16 mouse cellular contexts compared by ENCODE assay signal in the genomic region with DNA sequence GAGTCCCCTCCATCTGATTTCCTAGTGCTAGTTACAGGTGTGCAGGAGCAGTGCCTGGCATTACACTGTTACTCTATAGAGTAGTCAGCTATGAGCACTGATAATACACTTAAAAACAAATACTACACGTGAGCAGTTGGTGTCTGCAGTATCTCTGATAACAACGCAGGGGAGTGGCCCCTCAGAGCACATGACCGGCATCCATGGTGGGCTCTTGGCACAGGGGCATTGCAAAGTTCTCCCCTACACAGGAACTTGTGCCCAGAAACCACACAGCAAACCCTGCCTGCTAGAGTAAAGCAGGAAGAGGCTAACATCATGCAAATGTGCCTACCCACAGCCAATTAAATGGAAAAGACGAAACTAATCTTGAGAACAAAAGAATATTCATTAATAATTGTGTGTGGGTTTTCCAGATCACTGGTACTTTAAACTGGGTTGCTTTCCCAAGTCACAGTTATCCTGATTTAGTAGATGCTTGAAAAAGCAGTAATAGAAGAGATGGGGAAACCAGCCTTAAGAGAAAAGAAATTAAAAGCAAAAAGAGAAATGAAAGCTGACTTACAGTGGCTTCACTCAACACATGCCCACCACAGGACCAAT.
A peak's percentile ranks its signal among the peaks of the same experiment; 100 is the strongest.
DNase-seq lines count a peak whose midpoint lies in the region; ATAC-seq and TF ChIP-seq lines count a peak whose summit lies in the region.
"Had no signal": no experiment of that assay in that cellular context is flagged by ENCODE, and none has a peak within 500 bp of the region (broad histone marks: within the 10 kb centered on the region; RNA-seq: fewer than 3 reads in every experiment).

No protein-coding gene starts in this region.

- no peak overlapping the region for H3K9ac ChIP-seq in MEL (ENCODE audit: control insufficient read depth, low read depth, low read length, poor library complexity, severe bottlenecking)
- peak overlapping the region; percentile 9; the same call in 1 of the 2 replicates for H3K9ac ChIP-seq in liver, embryonic 12.5 days
- H3K9ac ChIP-seq: embryonic facial prominence, embryonic 12.5 days; forebrain, embryonic 12.5 days; lung, embryonic 14.5 days; midbrain, embryonic 12.5 days; neural tube, embryonic 12.5 days had no signal

- peaks cover 0 to 12% of the 10 kb centered on the region in 2 experiments; a peak in 2 of 4 replicates for H3K36me3 ChIP-seq in MEL (ENCODE audit: control insufficient read depth in 1 of 2, insufficient read depth in 2 of 2, low read length in 2 of 2)
- no peaks in the 10 kb centered on the region for H3K36me3 ChIP-seq in liver, embryonic 12.5 days
- H3K36me3 ChIP-seq: embryonic facial prominence, embryonic 12.5 days; forebrain, embryonic 12.5 days; midbrain, embryonic 12.5 days; neural tube, embryonic 12.5 days had no signal

- no peaks in the 10 kb centered on the region for H3K27me3 ChIP-seq in MEL (ENCODE audit: control insufficient read depth in 1 of 2, insufficient read depth in 2 of 2, low read length in 2 of 2)
- no peaks in the 10 kb centered on the region for H3K27me3 ChIP-seq in liver, embryonic 12.5 days (replicated peaks)
- H3K27me3 ChIP-seq: embryonic facial prominence, embryonic 12.5 days; neural tube, embryonic 12.5 days had no signal

- TF ChIP-seq POLR2A in MEL (IDR thresholded peaks at IDR 0.05; ENCODE audit: control insufficient read depth in 1 of 2, insufficient read depth in 1 of 2, low read depth in 1 of 2, low read length in 2 of 2, poor library complexity in 1 of 2): no peak

- H3K4me1 ChIP-seq in MEL (ENCODE audit: control insufficient read depth in 1 of 2, insufficient read depth in 2 of 2, low read length in 2 of 2): peaks cover 8 to 19% of the 10 kb centered on the region in 2 experiments
- H3K4me1 ChIP-seq in liver, embryonic 12.5 days: peaks cover 96% of the 10 kb centered on the region
- H3K4me1 ChIP-seq: forebrain, embryonic 12.5 days had no signal

- TF ChIP-seq CTCF in MEL (IDR thresholded peaks at IDR 0.05 in 2 of 3, conservative IDR thresholded peaks at IDR 0.05 in 1 of 3; ENCODE audit: control insufficient read depth in 1 of 3, insufficient read depth in 1 of 3, low read depth in 2 of 3, low read length in 3 of 3, poor library complexity in 1 of 3, severe bottlenecking in 1 of 3): no peak

- peak overlapping the region in 1 of 2 experiments; percentile 72; a peak in 2 of 4 replicates for H3K4me3 ChIP-seq in MEL (ENCODE audit: control insufficient read depth in 1 of 2, insufficient read depth in 1 of 2, low read depth in 2 of 2, low read length in 2 of 2)
- H3K4me3 ChIP-seq in liver, embryonic 12.5 days: no peak overlapping the region
- H3K4me3 ChIP-seq: embryonic facial prominence, embryonic 12.5 days; forebrain, embryonic 12.5 days; midbrain, embryonic 12.5 days; neural tube, embryonic 12.5 days had no signal

- 0 out of 2 replicates have a peak overlapping the region, but pooled peaks have one; percentile 13 for H3K27ac ChIP-seq in MEL (ENCODE audit: control insufficient read depth, low read depth, low read length)
- H3K27ac ChIP-seq in liver, embryonic 12.5 days: no peak overlapping the region
- H3K27ac ChIP-seq: embryonic facial prominence, embryonic 12.5 days; forebrain, embryonic 12.5 days; midbrain, embryonic 12.5 days; neural tube, embryonic 12.5 days had no signal

- H3K4me2 ChIP-seq in liver, embryonic 12.5 days: peak overlapping the region; percentile 40
- H3K4me2 ChIP-seq: embryonic facial prominence, embryonic 12.5 days; forebrain, embryonic 12.5 days; heart, embryonic 11.5 days; lung, embryonic 14.5 days; midbrain, embryonic 12.5 days; neural tube, embryonic 12.5 days had no signal

- 28% methylated on average over 4 of the region's 4 CpGs for WGBS in liver, embryonic 12.5 days (ENCODE audit: insufficient replicate concordance)

- no peaks in the 10 kb centered on the region for H3K9me3 ChIP-seq in MEL (replicated peaks; ENCODE audit: insufficient read depth, low read length)
- no peaks in the 10 kb centered on the region for H3K9me3 ChIP-seq in liver, embryonic 12.5 days (replicated peaks)
- H3K9me3 ChIP-seq: embryonic facial prominence, embryonic 12.5 days; forebrain, embryonic 12.5 days; midbrain, embryonic 12.5 days; neural tube, embryonic 12.5 days had no signal

- peak; percentile 76 for ATAC-seq in liver, embryonic 12.5 days

- DNase-seq in CD4-positive, CD25-positive, alpha-beta regulatory T cell, adult 2 months (ENCODE audit: low read depth, low spot score): peak; percentile 48
- DNase-seq in MEL (ENCODE audit: low read depth, low spot score): peak; percentile 63
- DNase-seq in naive thymus-derived CD4-positive, alpha-beta T cell, adult 2 months (ENCODE audit: low read depth): peak; percentile 36
- DNase-seq in cerebellum, adult 8-10 months: no peak
- no peak for DNase-seq in urinary bladder, adult 18-20 months (ENCODE audit: low spot score in 2 of 2)
- no peak for DNase-seq in frontal cortex, postnatal 36 days (ENCODE audit: low spot score in 2 of 2)
- DNase-seq: cerebellum, adult 9-11 months; gastrocnemius, postnatal 10 days; retina, postnatal 1 day had no signal

- no peak for TF ChIP-seq RAD21 in MEL (IDR thresholded peaks at IDR 0.05; ENCODE audit: low read depth, low read length)

- TF ChIP-seq EP300 in MEL (IDR thresholded peaks at IDR 0.05; ENCODE audit: low read depth in 1 of 2, low read length in 2 of 2): peak; percentile 42 to 77

- no peaks in the 10 kb centered on the region for H3K79me2 ChIP-seq in MEL (ENCODE audit: control insufficient read depth, insufficient read depth, low read length, poor library complexity)

TF ChIP-seq in MEL, 35 proteins besides CTCF, POLR2A, EP300 and RAD21:
- TF ChIP-seq TCF12 (IDR thresholded peaks at IDR 0.05; ENCODE audit: low read depth, low read length): peak; percentile 56; the same call in 1 of the 2 replicates
- no peak for TF ChIP-seq MEF2A (IDR thresholded peaks at IDR 0.05; ENCODE audit: extremely low read depth, insufficient replicate concordance, low read depth, low read length, poor library complexity, severe bottlenecking)
- no peak for TF ChIP-seq NELFE (IDR thresholded peaks at IDR 0.05; ENCODE audit: low read depth, low read length)
- no peak for TF ChIP-seq ZKSCAN1 (IDR thresholded peaks at IDR 0.05; ENCODE audit: low read depth, low read length)
- no peak for TF ChIP-seq RCOR1 (IDR thresholded peaks at IDR 0.05; ENCODE audit: low read depth, low read length)
- no peak for TF ChIP-seq MAZ (IDR thresholded peaks at IDR 0.05; ENCODE audit: low read depth, low read length)
- TF ChIP-seq MXI1 (IDR thresholded peaks at IDR 0.05; ENCODE audit: low read depth, low read length): peak; percentile 70
- TF ChIP-seq MYC (IDR thresholded peaks at IDR 0.05; ENCODE audit: low read depth, low read length): no peak
- no peak for TF ChIP-seq GABPA (IDR thresholded peaks at IDR 0.05; ENCODE audit: low read depth, low read length)
- TF ChIP-seq E2F4 (IDR thresholded peaks at IDR 0.05; ENCODE audit: borderline replicate concordance, low read depth, low read length): no peak
- TF ChIP-seq NRF1 (IDR thresholded peaks at IDR 0.05; ENCODE audit: insufficient read depth, low read depth, low read length, poor library complexity, severe bottlenecking): no peak
- no peak for TF ChIP-seq SMC3 (IDR thresholded peaks at IDR 0.05; ENCODE audit: low read depth, low read length)
- peak; percentile 97 for TF ChIP-seq BHLHE40 (IDR thresholded peaks at IDR 0.05; ENCODE audit: borderline replicate concordance, low read depth, low read length)
- TF ChIP-seq CHD1 (IDR thresholded peaks at IDR 0.05; ENCODE audit: low read depth, low read length): no peak
- peak; percentile 66 for TF ChIP-seq TAL1 (IDR thresholded peaks at IDR 0.05; ENCODE audit: low read length)
- no peak for TF ChIP-seq ZC3H11A (IDR thresholded peaks at IDR 0.05; ENCODE audit: low read depth, low read length)
- no peak for TF ChIP-seq ZMIZ1 (IDR thresholded peaks at IDR 0.05; ENCODE audit: low read depth, low read length)
- TF ChIP-seq ELF1 (IDR thresholded peaks at IDR 0.05; ENCODE audit: low read depth, low read length): no peak
- TF ChIP-seq USF2 (IDR thresholded peaks at IDR 0.05; ENCODE audit: borderline replicate concordance in 1 of 2, insufficient read depth in 1 of 2, low read depth in 1 of 2, low read length in 2 of 2): no peak
- TF ChIP-seq HCFC1 (IDR thresholded peaks at IDR 0.05; ENCODE audit: low read depth, low read length): no peak
- TF ChIP-seq SIN3A (IDR thresholded peaks at IDR 0.05; ENCODE audit: low read length): no peak; the same call in none of the 2 replicates
- TF ChIP-seq GATA1 (IDR thresholded peaks at IDR 0.05; ENCODE audit: low read depth, low read length): peak; percentile 51
- TF ChIP-seq CHD2 (IDR thresholded peaks at IDR 0.05; ENCODE audit: low read length): no peak
- no peak for TF ChIP-seq POLR2AphosphoS2 (IDR thresholded peaks at IDR 0.05; ENCODE audit: low read length)
- peak; percentile 54; the same call in 1 of the 2 replicates for TF ChIP-seq ETS1 (IDR thresholded peaks at IDR 0.05; ENCODE audit: low read depth, low read length)
- peak; percentile 63 for TF ChIP-seq MAX (IDR thresholded peaks at IDR 0.05; ENCODE audit: low read length)
- no peak for TF ChIP-seq JUND (IDR thresholded peaks at IDR 0.05; ENCODE audit: low read depth, low read length)
- no peak for TF ChIP-seq ZNF384 (IDR thresholded peaks at IDR 0.05; ENCODE audit: low read depth, low read length)
- no peak for TF ChIP-seq POLR2AphosphoS5 (IDR thresholded peaks at IDR 0.05; ENCODE audit: borderline replicate concordance, low read depth, low read length)
- no peak for TF ChIP-seq MAFK (IDR thresholded peaks at IDR 0.05; ENCODE audit: borderline replicate concordance, low read depth, low read length)
- no peak for TF ChIP-seq UBTF (IDR thresholded peaks at IDR 0.05; ENCODE audit: borderline replicate concordance, insufficient read depth, low read depth, low read length)
- no peak for TF ChIP-seq MYB (IDR thresholded peaks at IDR 0.05; ENCODE audit: low read depth, low read length)
- peak; percentile 82 for TF ChIP-seq USF1 (IDR thresholded peaks at IDR 0.05; ENCODE audit: low read depth, low read length)
- TF ChIP-seq TBP (IDR thresholded peaks at IDR 0.05; ENCODE audit: low read depth, low read length): no peak
- TF ChIP-seq KAT2A (conservative IDR thresholded peaks at IDR 0.05; ENCODE audit: low read depth, low read length): no peak

Comparison
In these comparisons a context has a peak if more than half of its experiments do, and no peak if none do; other contexts are left out.
1. DNase-seq: peak in CD4-positive, CD25-positive, alpha-beta regulatory T cell, adult 2 months (single experiment), MEL (single experiment) and naive thymus-derived CD4-positive, alpha-beta T cell, adult 2 months (single experiment); none in cerebellum, adult 8-10 months (single experiment), urinary bladder, adult 18-20 months (0 of 2) and frontal cortex, postnatal 36 days (0 of 2).